Mouse (Mus musculus) cortical plate, adult 2 months (tissue): ENCODE results near the gene Hectd3.

Experiments used
- CTCF ChIP-seq: fragments of 200-500 bp; IDR thresholded peaks from 2 replicates; pipeline ENCODE4 v1.5.1; 2011; ENCODE audit warnings: mild to moderate bottlenecking, control low read depth, low read length; ENCODE audit not compliant: insufficient read depth; ENCODE audit errors: extremely low read depth
- POLR2A ChIP-seq: fragments of 200-500 bp; IDR thresholded peaks from 2 replicates; pipeline ENCODE4 v1.6.1; 2011; ENCODE audit warnings: mild to moderate bottlenecking, low read length, control low read depth; ENCODE audit not compliant: insufficient read depth; ENCODE audit errors: extremely low read depth

DNA sequence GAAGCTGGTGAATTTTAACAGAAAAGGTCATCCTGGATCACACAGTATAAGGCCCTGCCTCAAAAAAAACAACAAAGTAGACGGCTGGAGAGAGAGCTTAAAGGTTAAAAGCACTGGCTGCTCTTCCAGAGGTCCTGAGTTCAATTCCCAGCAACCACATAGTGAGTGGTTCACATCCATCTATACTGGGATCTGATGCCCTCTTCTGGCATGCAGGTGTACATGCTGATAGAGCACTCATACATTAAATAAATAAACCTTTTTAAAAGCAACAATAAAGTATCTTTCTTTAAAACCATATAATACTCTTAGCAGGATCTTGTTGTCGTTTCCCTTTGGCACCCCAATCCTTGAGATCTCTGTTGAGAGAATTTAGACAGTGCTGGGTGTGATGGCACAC is 18.6 kb upstream of the Hectd3 start:
- TF ChIP-seq CTCF = no peak
- TF ChIP-seq POLR2A = no peak
